Mouse (Mus musculus): Measurements from ENCODE around the gene Notch4. TPM values are rescaled to one million over a fixed set of nuclear protein-coding genes. Genes with fewer than 3 reads are reported as not detected.

The Notch4 gene
- polyA plus RNA-seq, 1 experiment: 15.6 TPM

GRCm38 (mm10) chr17:34613830-34614229 lies 49.8 kb downstream of the Notch4 start:
- no peak for TF ChIP-seq POLR2A (IDR thresholded peaks at IDR 0.05; ENCODE audit: borderline replicate concordance, extremely low read depth, insufficient read depth, insufficient read length, poor library complexity, severe bottlenecking)
- no peak for TF ChIP-seq CTCF (IDR thresholded peaks at IDR 0.05; ENCODE audit: borderline replicate concordance, extremely low read depth, insufficient read depth, insufficient read length)
- DNase-seq (ENCODE audit: low read depth): no peak

DNA sequence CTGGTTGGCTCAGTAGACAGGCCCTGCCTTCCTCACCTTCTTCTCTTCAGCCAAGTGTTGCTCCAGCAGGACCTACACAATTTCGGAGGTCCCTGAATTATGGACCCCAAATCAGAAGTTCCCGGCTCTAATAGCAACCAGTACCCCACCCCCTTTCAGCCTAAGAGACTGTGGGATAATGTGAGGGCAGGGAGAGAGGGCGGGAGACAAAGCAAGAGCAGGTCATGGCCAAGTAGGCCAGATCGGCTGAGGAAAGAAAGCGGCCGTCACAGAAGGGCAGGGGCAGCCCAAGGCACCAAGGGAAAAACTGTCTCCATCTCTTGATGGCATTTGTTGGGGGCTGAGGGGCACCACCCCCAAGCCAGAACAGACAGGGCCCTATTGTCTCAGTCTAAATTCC lies 51.8 kb downstream of the Notch4 start, which contains the start of gene Egfl8:
Gene Egfl8 (minus strand): TSS at position 101 of the 400 bp plus-strand sequence.
- DNase-seq (ENCODE audit: low read depth): no peak
- TF ChIP-seq POLR2A (IDR thresholded peaks at IDR 0.05; ENCODE audit: borderline replicate concordance, extremely low read depth, insufficient read depth, insufficient read length, poor library complexity, severe bottlenecking) (no peak), CTCF (IDR thresholded peaks at IDR 0.05; ENCODE audit: borderline replicate concordance, extremely low read depth, insufficient read depth, insufficient read length) (no peak)

GRCm38 (mm10) chr17:34618999-34619398 lies 54.9 kb downstream of the Notch4 start:
- DNase-seq (ENCODE audit: low read depth): peak; percentile 65
- TF ChIP-seq CTCF (IDR thresholded peaks at IDR 0.05; ENCODE audit: borderline replicate concordance, extremely low read depth, insufficient read depth, insufficient read length) (peak; percentile 71; the same call in 1 of the 2 replicates), POLR2A (IDR thresholded peaks at IDR 0.05; ENCODE audit: borderline replicate concordance, extremely low read depth, insufficient read depth, insufficient read length, poor library complexity, severe bottlenecking) (no peak)

DNA sequence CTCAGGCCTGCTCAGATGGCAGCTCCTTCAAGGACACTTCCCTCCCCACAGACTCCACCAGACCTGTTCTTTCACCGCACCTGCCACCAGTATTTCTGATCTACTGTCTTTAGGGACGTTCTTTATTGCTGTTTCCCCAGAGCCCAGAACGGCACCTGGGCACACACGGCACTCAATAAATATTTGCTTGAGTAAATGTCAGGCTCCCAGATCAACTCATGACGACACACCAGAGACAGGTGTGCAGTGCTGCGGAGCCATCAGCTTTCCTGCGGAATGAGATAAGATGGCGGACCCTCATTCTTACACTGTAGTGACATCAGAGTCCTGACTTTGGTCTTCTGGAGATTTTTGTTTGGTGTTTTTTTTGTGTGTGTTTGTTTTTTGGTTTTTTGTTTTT lies 56.9 kb downstream of the Notch4 start:
- no peak for DNase-seq (ENCODE audit: low read depth)

DNA sequence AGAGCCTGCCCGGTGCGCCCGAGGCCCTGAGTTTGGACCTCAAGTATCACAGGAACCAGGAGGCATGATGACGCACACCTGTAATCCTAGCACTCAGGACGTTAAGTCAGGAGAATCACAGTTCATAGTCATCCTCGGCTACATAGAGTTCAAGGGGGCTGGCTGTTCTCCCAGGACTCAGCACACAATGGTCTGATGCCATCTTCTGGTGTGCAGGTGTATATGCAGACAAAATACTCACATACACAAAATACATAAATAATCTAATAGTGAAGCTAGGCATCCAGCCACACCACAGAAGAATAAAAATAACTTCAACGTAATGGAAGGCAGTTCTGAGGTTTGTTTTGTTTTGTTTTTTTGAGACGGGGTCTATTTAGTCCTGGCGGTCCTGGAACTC lies 59.1 kb downstream of the Notch4 start:
- DNase-seq (ENCODE audit: low read depth): no peak
- TF ChIP-seq POLR2A (IDR thresholded peaks at IDR 0.05; ENCODE audit: borderline replicate concordance, extremely low read depth, insufficient read depth, insufficient read length, poor library complexity, severe bottlenecking): no peak
- no peak for TF ChIP-seq CTCF (IDR thresholded peaks at IDR 0.05; ENCODE audit: borderline replicate concordance, extremely low read depth, insufficient read depth, insufficient read length)

More for the DNA sequence above, 56.9 kb downstream of the Notch4 start:
- TF ChIP-seq POLR2A (IDR thresholded peaks at IDR 0.05; ENCODE audit: borderline replicate concordance, extremely low read depth, insufficient read depth, insufficient read length, poor library complexity, severe bottlenecking): no peak
- TF ChIP-seq CTCF (IDR thresholded peaks at IDR 0.05; ENCODE audit: borderline replicate concordance, extremely low read depth, insufficient read depth, insufficient read length): no peak

DNA sequence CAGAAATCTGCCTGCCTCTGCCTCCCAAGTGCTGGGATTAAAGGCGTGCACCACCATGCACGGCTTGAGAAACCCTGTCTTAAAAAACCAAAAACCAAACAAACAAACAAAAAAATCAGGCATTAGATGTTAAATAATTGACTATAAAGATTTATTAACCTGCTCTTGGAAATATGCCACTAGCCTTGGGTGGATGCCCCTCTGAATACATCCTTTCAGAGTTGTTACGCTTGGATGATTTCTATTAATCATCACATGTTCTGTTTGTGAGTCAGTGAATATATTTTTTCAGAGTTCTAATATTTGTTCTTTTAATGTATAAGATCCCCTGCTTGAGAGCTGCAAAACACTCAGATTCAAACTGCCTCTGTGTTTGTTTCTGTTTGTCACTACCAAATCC lies 60.9 kb downstream of the Notch4 start:
- no peak for DNase-seq (ENCODE audit: low read depth)
- TF ChIP-seq CTCF (IDR thresholded peaks at IDR 0.05; ENCODE audit: borderline replicate concordance, extremely low read depth, insufficient read depth, insufficient read length): no peak

- TF ChIP-seq POLR2A (IDR thresholded peaks at IDR 0.05; ENCODE audit: borderline replicate concordance, extremely low read depth, insufficient read depth, insufficient read length, poor library complexity, severe bottlenecking) (no peak), CTCF (IDR thresholded peaks at IDR 0.05; ENCODE audit: borderline replicate concordance, extremely low read depth, insufficient read depth, insufficient read length) (no peak)
- no peak for DNase-seq (ENCODE audit: low read depth)
Measured at GRCm38 (mm10) chr17:34626062-34626772, 62.1 kb downstream of the Notch4 start.

GRCm38 (mm10) chr17:34626773-34627092 lies 62.7 kb downstream of the Notch4 start:
- peak; percentile 59; the same call in 1 of the 2 replicates for TF ChIP-seq CTCF (IDR thresholded peaks at IDR 0.05; ENCODE audit: borderline replicate concordance, extremely low read depth, insufficient read depth, insufficient read length)
- TF ChIP-seq POLR2A (IDR thresholded peaks at IDR 0.05; ENCODE audit: borderline replicate concordance, extremely low read depth, insufficient read depth, insufficient read length, poor library complexity, severe bottlenecking): no peak
- peak; percentile 80 for DNase-seq (ENCODE audit: low read depth)

- TF ChIP-seq POLR2A (IDR thresholded peaks at IDR 0.05; ENCODE audit: borderline replicate concordance, extremely low read depth, insufficient read depth, insufficient read length, poor library complexity, severe bottlenecking) (no peak), CTCF (IDR thresholded peaks at IDR 0.05; ENCODE audit: borderline replicate concordance, extremely low read depth, insufficient read depth, insufficient read length) (no peak)
- peak; percentile 97 for DNase-seq (ENCODE audit: low read depth)
Measured at GRCm38 (mm10) chr17:34627093-34627942, 63.2 kb downstream of the Notch4 start.

- TF ChIP-seq POLR2A (IDR thresholded peaks at IDR 0.05; ENCODE audit: borderline replicate concordance, extremely low read depth, insufficient read depth, insufficient read length, poor library complexity, severe bottlenecking): no peak
- no peak for TF ChIP-seq CTCF (IDR thresholded peaks at IDR 0.05; ENCODE audit: borderline replicate concordance, extremely low read depth, insufficient read depth, insufficient read length)
- DNase-seq (ENCODE audit: low read depth): no peak
Measured at GRCm38 (mm10) chr17:34627943-34628643, 64.0 kb downstream of the Notch4 start, which contains the start of gene Ppt2. TSS of gene Ppt2 (minus strand) at chr17:34628510.

DNA sequence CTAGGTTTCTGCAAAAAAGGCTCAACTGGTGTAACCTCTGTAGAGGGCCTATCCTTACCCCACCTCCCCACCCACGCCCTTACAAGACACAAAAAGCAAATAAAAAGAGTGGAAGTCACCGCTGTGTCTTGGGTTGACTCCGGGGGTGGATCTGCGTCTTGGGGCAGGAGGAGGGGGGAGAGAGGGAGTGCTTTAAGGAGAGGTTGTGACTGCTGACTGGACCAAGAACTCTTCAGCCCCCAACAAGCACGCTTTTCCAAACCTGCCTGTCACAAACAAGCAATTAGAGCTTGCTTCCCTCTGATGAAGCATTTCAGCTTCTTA lies 64.5 kb downstream of the Notch4 start:
- no peak for TF ChIP-seq CTCF (IDR thresholded peaks at IDR 0.05; ENCODE audit: borderline replicate concordance, extremely low read depth, insufficient read depth, insufficient read length)
- TF ChIP-seq POLR2A (IDR thresholded peaks at IDR 0.05; ENCODE audit: borderline replicate concordance, extremely low read depth, insufficient read depth, insufficient read length, poor library complexity, severe bottlenecking): no peak
- DNase-seq (ENCODE audit: low read depth): no peak

Data from brain, embryonic 14.5 days (tissue).